Mouse (Mus musculus) C2C12 (cell line): ENCODE measurements around the gene Insrr.

ENCODE experiments used
- CTCF ChIP-seq: IDR thresholded peaks from one replicate; pipeline ENCODE4 v1.5.1; 2011; ENCODE audit not compliant: control insufficient read depth, insufficient read depth, insufficient read length
- FOSL1 ChIP-seq: IDR thresholded peaks from one replicate; pipeline ENCODE4 v1.8.0; 2011; ENCODE audit warnings: mild to moderate bottlenecking, low read length; ENCODE audit not compliant: poor library complexity, insufficient read depth, severe bottlenecking
- MAX ChIP-seq: IDR thresholded peaks from one replicate; pipeline ENCODE4 v1.6.1; 2011; ENCODE audit warnings: mild to moderate bottlenecking, control low read depth
- USF1 ChIP-seq: IDR thresholded peaks from one replicate; pipeline ENCODE4 v1.6.1; 2011; ENCODE audit warnings: low read depth, mild to moderate bottlenecking, control low read depth, moderate library complexity

DNA sequence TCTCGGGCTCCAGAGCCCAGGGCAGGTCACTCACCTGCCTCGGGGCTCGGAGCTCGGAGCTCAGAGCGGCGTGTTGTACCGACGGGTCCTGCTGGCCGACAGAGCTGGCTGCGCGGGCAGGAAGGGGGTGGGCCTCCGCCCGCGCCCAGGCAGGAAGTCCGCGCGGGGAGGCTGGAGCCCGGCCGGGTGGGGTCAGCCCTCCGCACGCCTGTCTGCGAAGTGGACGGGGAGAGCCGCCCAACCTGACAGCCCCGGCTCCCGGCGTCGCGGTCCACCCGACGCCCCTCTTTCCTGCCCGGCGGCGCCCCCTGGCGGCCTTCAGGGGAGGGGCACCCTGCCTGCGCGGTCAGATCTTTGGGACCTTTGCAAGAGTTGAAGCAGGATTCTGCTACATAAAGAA lies 27.9 kb upstream of the Insrr start:
- TF ChIP-seq CTCF (peak; percentile 83), USF1 (no peak), MAX (no peak), FOSL1 (no peak)
